Mouse (Mus musculus): ENCODE measurements around the gene Gpr152.

DNA sequence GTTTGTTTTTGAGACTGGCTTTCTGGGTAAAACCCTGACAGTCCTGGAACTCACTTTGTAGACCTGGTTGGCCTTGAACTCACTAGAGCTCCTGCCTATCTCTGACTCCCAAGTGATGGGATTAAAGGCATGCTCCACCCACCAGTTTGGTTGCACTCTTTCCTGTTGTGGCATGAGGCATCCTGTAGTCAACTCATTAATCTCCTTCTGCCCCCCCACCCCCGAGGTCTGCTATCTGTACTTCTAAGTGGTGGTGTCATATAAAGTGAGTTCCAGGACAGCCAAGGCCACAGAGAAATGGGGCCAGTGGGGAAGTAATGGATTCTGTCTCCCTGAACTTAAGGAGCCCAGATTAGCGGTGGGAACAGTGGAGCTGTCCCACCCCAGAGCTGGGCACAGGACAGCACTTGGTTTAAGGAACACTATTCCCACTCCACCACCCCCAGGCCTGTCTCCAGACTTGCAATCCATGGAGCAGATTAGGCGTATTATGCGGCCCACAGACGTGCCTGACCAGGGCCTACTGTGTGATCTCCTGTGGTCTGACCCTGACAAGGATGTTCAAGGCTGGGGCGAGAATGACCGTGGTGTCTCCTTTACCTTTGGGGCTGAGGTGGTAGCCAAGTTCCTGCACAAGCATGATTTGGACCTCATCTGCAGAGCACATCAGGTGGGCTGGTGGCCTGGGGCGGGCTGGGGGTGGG, 54.6 kb downstream of the Gpr152 start:
- TF ChIP-seq CTCF (IDR thresholded peaks at IDR 0.05; ENCODE audit: borderline replicate concordance, insufficient read depth, low read depth, low read length) (no peak), POLR2A (IDR thresholded peaks at IDR 0.05; ENCODE audit: borderline replicate concordance, insufficient read depth, low read length) (no peak)
